Comparison of ENCODE assay signal across 8 mouse cellular contexts in the genomic region with DNA sequence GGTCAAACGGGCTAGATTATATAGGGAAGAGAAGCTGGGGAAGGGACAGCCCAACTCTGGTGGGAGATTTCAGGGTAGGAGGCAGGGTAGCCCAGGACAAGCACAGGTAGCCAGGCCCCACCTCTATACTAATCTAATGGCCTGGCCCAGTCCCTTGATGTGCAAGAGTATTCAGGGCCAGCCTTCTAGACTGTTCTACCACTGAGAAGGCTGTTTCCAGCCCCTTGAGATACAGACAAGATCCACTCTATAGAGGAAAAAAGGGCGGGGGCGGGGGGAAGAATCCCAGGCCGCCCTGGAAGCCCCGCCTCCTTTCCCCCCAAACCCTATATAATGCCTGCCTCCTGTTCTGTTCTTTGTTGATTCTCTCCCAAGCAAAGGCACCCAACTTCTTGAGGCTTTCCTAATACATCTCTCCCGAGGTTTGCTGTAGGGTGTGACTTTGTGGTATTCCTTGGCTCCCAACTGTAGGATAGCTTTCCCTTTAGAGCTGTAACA. TPM values are rescaled to one million over a fixed set of nuclear protein-coding genes. Genes with fewer than 3 reads are reported as not detected.
DNase-seq lines count a peak whose midpoint lies in the region; ATAC-seq and TF ChIP-seq lines count a peak whose summit lies in the region.
"Had no signal": no experiment of that assay in that cellular context is flagged by ENCODE, and none has a peak within 500 bp of the region (broad histone marks: within the 10 kb centered on the region; RNA-seq: fewer than 3 reads in every experiment).

No protein-coding gene starts in this region.

- H3K9me3 ChIP-seq in lung, embryonic 14.5 days (ENCODE audit: low read depth, low read length) = no peaks in the 10 kb centered on the region
- no peaks in the 10 kb centered on the region for H3K9me3 ChIP-seq in embryonic facial prominence, embryonic 15.5 days (replicated peaks)
- no peaks in the 10 kb centered on the region for H3K9me3 ChIP-seq in intestine, postnatal 0 days (ENCODE audit: control insufficient read depth)
- no peaks in the 10 kb centered on the region for H3K9me3 ChIP-seq in neural tube, embryonic 15.5 days (replicated peaks)

- H3K36me3 ChIP-seq in lung, embryonic 14.5 days (ENCODE audit: insufficient read depth) = peaks cover 10% of the 10 kb centered on the region
- peaks cover 7% of the 10 kb centered on the region for H3K36me3 ChIP-seq in embryonic facial prominence, embryonic 15.5 days
- H3K36me3 ChIP-seq in intestine, postnatal 0 days (ENCODE audit: control insufficient read depth, insufficient read depth) = no peaks in the 10 kb centered on the region
- 0 out of 2 replicates have a peak, but pooled peaks cover 4% of the 10 kb centered on the region for H3K36me3 ChIP-seq in neural tube, embryonic 15.5 days

- no peak for DNase-seq in lung, embryonic 14.5 days
- DNase-seq in lung, postnatal 4 days = no peak
- DNase-seq in adrenal gland, adult 8-10 months = no peak
- DNase-seq in gastrocnemius, postnatal 4 days (ENCODE audit: low spot score in 2 of 2) = no peak

- H3K4me1 ChIP-seq in lung, embryonic 14.5 days (ENCODE audit: insufficient read depth) = 0 out of 2 replicates have a peak, but pooled peaks cover 4% of the 10 kb centered on the region
- peaks cover 31% of the 10 kb centered on the region for H3K4me1 ChIP-seq in embryonic facial prominence, embryonic 15.5 days
- H3K4me1 ChIP-seq in intestine, postnatal 0 days (replicated peaks; ENCODE audit: control insufficient read depth, insufficient read depth, low read length) = 0 out of 2 replicates have a peak, but pooled peaks cover 4% of the 10 kb centered on the region
- H3K4me1 ChIP-seq in neural tube, embryonic 15.5 days = peaks cover 42% of the 10 kb centered on the region

- H3K4me2 ChIP-seq in lung, embryonic 14.5 days = peak overlapping the region; percentile 79
- peak overlapping the region; percentile 51 for H3K4me2 ChIP-seq in embryonic facial prominence, embryonic 15.5 days (replicated peaks)
- H3K4me2 ChIP-seq in intestine, postnatal 0 days (replicated peaks; ENCODE audit: low read depth) = peak overlapping the region; percentile 65
- peak overlapping the region; percentile 69 for H3K4me2 ChIP-seq in neural tube, embryonic 15.5 days

- H3K4me3 ChIP-seq in lung, embryonic 14.5 days (ENCODE audit: low read depth, low read length) = peak overlapping the region; percentile 51
- H3K4me3 ChIP-seq in embryonic facial prominence, embryonic 15.5 days (replicated peaks) = peak overlapping the region; percentile 58
- H3K4me3 ChIP-seq in intestine, postnatal 0 days (ENCODE audit: low read depth, low read length) = peak overlapping the region; percentile 73
- H3K4me3 ChIP-seq in neural tube, embryonic 15.5 days (replicated peaks) = peak overlapping the region; percentile 68

- 0 out of 2 replicates have a peak overlapping the region, but pooled peaks have one; percentile 42 for H3K27ac ChIP-seq in lung, embryonic 14.5 days (ENCODE audit: low read depth)
- H3K27ac ChIP-seq in embryonic facial prominence, embryonic 15.5 days (replicated peaks) = peak overlapping the region; percentile 98
- H3K27ac ChIP-seq in intestine, postnatal 0 days (ENCODE audit: low read depth, low read length) = 0 out of 2 replicates have a peak overlapping the region, but pooled peaks have one; percentile 15
- H3K27ac ChIP-seq in neural tube, embryonic 15.5 days (replicated peaks) = peak overlapping the region; percentile 98

- TF ChIP-seq CTCF in lung, embryonic 14.5 days (IDR thresholded peaks at IDR 0.05; ENCODE audit: low read depth) = no peak
- TF ChIP-seq CTCF in intestine, postnatal 0 days (IDR thresholded peaks at IDR 0.05; ENCODE audit: low read depth) = no peak

- H3K9ac ChIP-seq in lung, embryonic 14.5 days = peak overlapping the region; percentile 71; the same call in 1 of the 2 replicates
- no peak overlapping the region for H3K9ac ChIP-seq in embryonic facial prominence, embryonic 15.5 days
- peak overlapping the region; percentile 26; the same call in 1 of the 2 replicates for H3K9ac ChIP-seq in intestine, postnatal 0 days (ENCODE audit: low read depth, low read length)
- peak overlapping the region; percentile 87 for H3K9ac ChIP-seq in neural tube, embryonic 15.5 days (replicated peaks)

- no peaks in the 10 kb centered on the region for H3K27me3 ChIP-seq in lung, embryonic 14.5 days (ENCODE audit: insufficient read depth, low read length)
- H3K27me3 ChIP-seq in embryonic facial prominence, embryonic 15.5 days = no peaks in the 10 kb centered on the region
- no peaks in the 10 kb centered on the region for H3K27me3 ChIP-seq in intestine, postnatal 0 days (replicated peaks; ENCODE audit: control insufficient read depth, insufficient read depth, low read length)
- H3K27me3 ChIP-seq in neural tube, embryonic 15.5 days (replicated peaks) = no peaks in the 10 kb centered on the region

- ATAC-seq in lung, embryonic 14.5 days (ENCODE audit: insufficient read depth) = no peak
- ATAC-seq in embryonic facial prominence, embryonic 15.5 days (ENCODE audit: insufficient number of reproducible peaks, low FRiP score, low TSS enrichment, low read depth) = no peak
- ATAC-seq in intestine, postnatal 0 days = no peak
- ATAC-seq in neural tube, embryonic 15.5 days (ENCODE audit: low FRiP score) = no peak

- 71% methylated on average over 6 of the region's 6 CpGs for WGBS in lung, embryonic 14.5 days
- 77% methylated on average over 6 of the region's 6 CpGs for WGBS in embryonic facial prominence, embryonic 15.5 days
- 76% methylated on average over 6 of the region's 6 CpGs for WGBS in intestine, postnatal 0 days
- WGBS in neural tube, embryonic 15.5 days = 80% methylated on average over 6 of the region's 6 CpGs

RNA-seq across cellular contexts. Expression of a gene that starts 0.6 kb away (rescaled TPM):
- polyA plus RNA-seq in lung, embryonic 14.5 days (2014; fragmentation: Nextera tagmentation; extraction: Ambion mirVana) = 120 and 128 TPM in 2 replicates
- polyA plus RNA-seq in embryonic facial prominence, embryonic 15.5 days (2015; fragmentation: Nextera tagmentation; extraction: Ambion mirVana) = 120 and 122 TPM in 2 replicates
- 32.5 and 34.3 TPM in 2 replicates for polyA plus RNA-seq in intestine, postnatal 0 days (2015; fragmentation: Nextera tagmentation; extraction: Ambion mirVana)
- 78.0 and 82.0 TPM in 2 replicates for polyA plus RNA-seq in neural tube, embryonic 15.5 days (2015; fragmentation: Nextera tagmentation; extraction: Ambion mirVana)
- 10 to 100 TPM; 39.9 to 66.1 (median 44.5) TPM for total RNA-seq in adrenal gland, adult 8-10 months (2022)
- total RNA-seq in gastrocnemius, postnatal 4 days (2021) = 10 to 100 TPM; 52.5 to 65.2 TPM

RNA-seq across cellular contexts. Expression of a gene that starts 3.6 kb away (rescaled TPM):
- 10.3 and 10.9 TPM in 2 replicates for polyA plus RNA-seq in lung, embryonic 14.5 days (2014; fragmentation: Nextera tagmentation; extraction: Ambion mirVana)
- polyA plus RNA-seq in embryonic facial prominence, embryonic 15.5 days (2015; fragmentation: Nextera tagmentation; extraction: Ambion mirVana) = 9.4 and 10.6 TPM in 2 replicates
- 2.6 and 3.1 TPM in 2 replicates for polyA plus RNA-seq in intestine, postnatal 0 days (2015; fragmentation: Nextera tagmentation; extraction: Ambion mirVana)
- polyA plus RNA-seq in neural tube, embryonic 15.5 days (2015; fragmentation: Nextera tagmentation; extraction: Ambion mirVana) = 13.2 and 15.6 TPM in 2 replicates
- total RNA-seq in adrenal gland, adult 8-10 months (2022) = 1 to 10 TPM; 1.9 to 4.7 (median 4.1) TPM
- 1 to 10 TPM; 4.8 to 5.6 TPM for total RNA-seq in gastrocnemius, postnatal 4 days (2021)

RNA-seq across cellular contexts. Expression of a gene that starts 3.8 kb away (rescaled TPM):
- polyA plus RNA-seq in lung, embryonic 14.5 days (2014; fragmentation: Nextera tagmentation; extraction: Ambion mirVana) = 1.7 and 2.0 TPM in 2 replicates
- polyA plus RNA-seq in embryonic facial prominence, embryonic 15.5 days (2015; fragmentation: Nextera tagmentation; extraction: Ambion mirVana) = 0.73 and 1.9 TPM in 2 replicates
- not detected in 2 replicates for polyA plus RNA-seq in intestine, postnatal 0 days (2015; fragmentation: Nextera tagmentation; extraction: Ambion mirVana)
- polyA plus RNA-seq in neural tube, embryonic 15.5 days (2015; fragmentation: Nextera tagmentation; extraction: Ambion mirVana) = 1.3 and 1.9 TPM in 2 replicates
- 1 to 10 TPM in 1 of 4 experiments, under 1 TPM in 1, not detected in 2; 0.48 to 2.2 TPM for total RNA-seq in adrenal gland, adult 8-10 months (2022)
- not detected for total RNA-seq in gastrocnemius, postnatal 4 days (2021)
- total RNA-seq: adrenal gland, postnatal 4 days had no signal

RNA-seq across cellular contexts. Expression of a gene that starts 21.3 kb away (rescaled TPM):
- 4.5 and 5.1 TPM in 2 replicates for polyA plus RNA-seq in lung, embryonic 14.5 days (2014; fragmentation: Nextera tagmentation; extraction: Ambion mirVana)
- polyA plus RNA-seq in embryonic facial prominence, embryonic 15.5 days (2015; fragmentation: Nextera tagmentation; extraction: Ambion mirVana) = 7.9 and 8.3 TPM in 2 replicates
- polyA plus RNA-seq in intestine, postnatal 0 days (2015; fragmentation: Nextera tagmentation; extraction: Ambion mirVana) = 1.2 and 1.7 TPM in 2 replicates
- 10.6 and 10.9 TPM in 2 replicates for polyA plus RNA-seq in neural tube, embryonic 15.5 days (2015; fragmentation: Nextera tagmentation; extraction: Ambion mirVana)
- total RNA-seq in adrenal gland, adult 8-10 months (2022) = 1 to 10 TPM in 3 of 4 experiments, under 1 TPM in 1; 0.86 to 3.3 (median 2.8) TPM
- total RNA-seq in gastrocnemius, postnatal 4 days (2021) = 1 to 10 TPM; 4.4 to 5.3 TPM

RNA-seq across cellular contexts. Expression of a gene that starts 27.8 kb away (rescaled TPM):
- 8.1 and 9.1 TPM in 2 replicates for polyA plus RNA-seq in lung, embryonic 14.5 days (2014; fragmentation: Nextera tagmentation; extraction: Ambion mirVana)
- 14.6 and 15.4 TPM in 2 replicates for polyA plus RNA-seq in embryonic facial prominence, embryonic 15.5 days (2015; fragmentation: Nextera tagmentation; extraction: Ambion mirVana)
- polyA plus RNA-seq in intestine, postnatal 0 days (2015; fragmentation: Nextera tagmentation; extraction: Ambion mirVana) = 1.7 and 2.4 TPM in 2 replicates
- 20.4 and 20.9 TPM in 2 replicates for polyA plus RNA-seq in neural tube, embryonic 15.5 days (2015; fragmentation: Nextera tagmentation; extraction: Ambion mirVana)
- total RNA-seq in adrenal gland, adult 8-10 months (2022) = 1 to 10 TPM; 3.6 to 5.7 (median 4.5) TPM
- 1 to 10 TPM; 8.0 to 9.4 TPM for total RNA-seq in gastrocnemius, postnatal 4 days (2021)

Comparison
In these comparisons a context has a peak if more than half of its experiments do, and no peak if none do; other contexts are left out.
1. H3K27ac ChIP-seq: peak in every context shown above with its lines; median percentile 98 in embryonic facial prominence, embryonic 15.5 days; 98 in neural tube, embryonic 15.5 days; 42 in lung, embryonic 14.5 days; 15 in intestine, postnatal 0 days.